Mouse (Mus musculus) stomach, embryonic 16.5 days (tissue): ENCODE results near the gene Sec61b. TPM values are rescaled to one million over a fixed set of nuclear protein-coding genes. Genes with fewer than 3 reads are reported as not detected.

Experiments used
- ATAC-seq: fragments of 200-750 bp; cut with Nextera tagmentation; 2 replicates; pipeline ENCODE4 v1.8.0; 2017; ENCODE audit warnings: moderate number of reproducible peaks, moderate TSS enrichment; ENCODE audit not compliant: insufficient read depth, low FRiP score
- H3K27ac ChIP-seq: fragments of 300-500 bp; sonication (generic); 2 replicates; pipeline ENCODE4 v1.5.1; 2014; ENCODE audit warnings: low read length
- H3K27me3 ChIP-seq: fragments of 300-500 bp; sonication (generic); 2 replicates; pipeline ENCODE4 v1.6.1; 2014; ENCODE audit warnings: low read length, control low read depth, mixed read lengths; ENCODE audit not compliant: control insufficient read depth, insufficient read depth
- H3K36me3 ChIP-seq: fragments of 300-500 bp; sonication (generic); 2 replicates; pipeline ENCODE4 v1.6.1; 2014; ENCODE audit warnings: low read length; ENCODE audit not compliant: control insufficient read depth, insufficient read depth
- H3K4me1 ChIP-seq: fragments of 300-500 bp; sonication (generic); 2 replicates; pipeline ENCODE4 v1.6.1; 2014; ENCODE audit warnings: low read length, control low read depth, mixed read lengths; ENCODE audit not compliant: control insufficient read depth, insufficient read depth
- H3K4me2 ChIP-seq: fragments of 300-500 bp; sonication (generic); 2 replicates; pipeline ENCODE4 v1.6.1; 2014; ENCODE audit warnings: low read depth, low read length, mixed read lengths
- H3K4me3 ChIP-seq: fragments of 300-500 bp; sonication (generic); replicated peaks from 2 replicates; pipeline ENCODE4 v1.5.1; 2014; ENCODE audit warnings: mild to moderate bottlenecking, low read length
- H3K9ac ChIP-seq: fragments of 300-500 bp; sonication (generic); 2 replicates; pipeline ENCODE4 v1.6.1; 2014; ENCODE audit warnings: low read length
- H3K9me3 ChIP-seq: fragments of 300-500 bp; sonication (generic); replicated peaks from 2 replicates; pipeline ENCODE4 v1.6.1; 2016; ENCODE audit warnings: low read length, control low read depth; ENCODE audit not compliant: control insufficient read depth
- WGBS: fragments of 180-500 bp; shearing (Covaris S2); extraction: QIAGEN DNeasy Blood & Tissue Kit; methylation state at CpG from one replicate; pipeline ENCODE4 v1.1.7; 2014; 5-methylcytosine and 5-hydroxymethylcytosine counted together
- polyA plus RNA-seq: library from polyadenylated mRNA; unstranded; fragments of >200 nt; fragmentation: Nextera tagmentation; extraction: Ambion mirVana; gene quantifications from 2 replicates; pipeline ENCODE4 v1.2.1, GENCODE M21; 2015

Sec61b gene
- polyA plus RNA-seq, 1 experiment from 2014 or later = 480 TPM

- 58% methylated on average over 7 of the region's 7 CpGs for WGBS
- H3K27ac ChIP-seq = no peak overlapping the region
- H3K27me3 ChIP-seq = no peaks in the 10 kb centered on the region
- no peaks in the 10 kb centered on the region for H3K4me1 ChIP-seq
- no peak overlapping the region for H3K4me3 ChIP-seq
- no peak overlapping the region for H3K4me2 ChIP-seq
- no peak for ATAC-seq
- H3K9me3 ChIP-seq = no peaks in the 10 kb centered on the region
- no peak overlapping the region for H3K9ac ChIP-seq
- no peaks in the 10 kb centered on the region for H3K36me3 ChIP-seq
These were observed 23.4 kb downstream of the Sec61b start for GRCm38 (mm10) chr4:47497811-47498385.

DNA sequence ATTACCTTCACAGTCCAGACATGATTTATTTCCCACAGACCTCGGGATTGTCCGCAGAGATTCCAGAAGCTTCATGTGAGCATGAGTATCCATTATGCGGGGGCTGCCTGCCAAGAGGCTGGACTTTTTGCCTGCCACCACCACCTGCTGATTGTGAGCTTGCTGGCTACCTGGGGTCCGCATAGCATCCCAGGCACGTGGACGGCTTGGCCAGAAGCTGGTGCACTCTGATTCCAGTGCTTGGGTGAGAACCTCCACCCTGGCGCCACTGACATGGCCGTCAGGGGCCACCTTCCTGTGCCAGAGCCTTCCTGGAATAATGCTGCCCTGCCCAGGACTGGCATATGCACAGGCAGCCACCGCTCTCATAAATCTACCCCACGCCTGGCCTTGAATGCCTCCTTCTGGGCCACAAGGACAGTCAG lies 24.7 kb downstream of the Sec61b start:
- no peaks in the 10 kb centered on the region for H3K9me3 ChIP-seq
- no peak overlapping the region for H3K4me3 ChIP-seq
- 76% methylated on average over 10 of the region's 10 CpGs for WGBS
- no peak overlapping the region for H3K4me2 ChIP-seq
- ATAC-seq = no peak
- H3K36me3 ChIP-seq = no peaks in the 10 kb centered on the region
- no peak overlapping the region for H3K9ac ChIP-seq
- no peak overlapping the region for H3K27ac ChIP-seq
- no peaks in the 10 kb centered on the region for H3K4me1 ChIP-seq
- H3K27me3 ChIP-seq = no peaks in the 10 kb centered on the region

DNA sequence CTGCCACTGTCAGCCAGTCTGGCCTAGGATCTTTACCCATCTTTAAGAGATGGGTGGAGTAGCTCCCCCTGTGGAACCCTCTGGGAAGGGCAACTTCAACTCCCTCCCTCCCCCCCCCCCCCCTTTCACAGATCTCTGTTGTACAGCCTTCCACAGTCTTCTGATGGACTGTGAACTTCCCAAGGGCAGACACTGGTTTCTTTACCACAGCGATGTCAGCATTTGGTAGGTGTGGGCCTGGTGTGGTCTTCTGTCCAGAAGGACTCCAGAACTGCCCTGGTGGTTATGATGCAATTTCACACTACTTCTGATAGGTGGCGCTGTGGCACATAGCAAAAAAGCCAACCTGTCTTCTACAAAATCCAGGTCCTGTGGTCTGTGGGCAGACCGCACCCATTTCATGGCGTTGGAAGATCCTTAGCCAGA lies 28.1 kb downstream of the Sec61b start:
- no peak overlapping the region for H3K4me3 ChIP-seq
- no peak overlapping the region for H3K4me2 ChIP-seq
- H3K27ac ChIP-seq = no peak overlapping the region
- no peak for ATAC-seq
- H3K36me3 ChIP-seq = no peaks in the 10 kb centered on the region
- no peaks in the 10 kb centered on the region for H3K4me1 ChIP-seq
- H3K9ac ChIP-seq = no peak overlapping the region
- WGBS = 25% methylated on average over 4 of the region's 4 CpGs
- no peaks in the 10 kb centered on the region for H3K27me3 ChIP-seq
- H3K9me3 ChIP-seq = no peaks in the 10 kb centered on the region

GRCm38 (mm10) chr4:47503045-47503444 lies 28.6 kb downstream of the Sec61b start:
- no peak overlapping the region for H3K4me2 ChIP-seq
- H3K4me1 ChIP-seq = no peaks in the 10 kb centered on the region
- H3K27me3 ChIP-seq = no peaks in the 10 kb centered on the region
- no peak overlapping the region for H3K4me3 ChIP-seq
- 69% methylated on average over 6 of the region's 6 CpGs for WGBS
- no peaks in the 10 kb centered on the region for H3K36me3 ChIP-seq
- no peak overlapping the region for H3K9ac ChIP-seq
- no peak overlapping the region for H3K27ac ChIP-seq
- no peak for ATAC-seq
- H3K9me3 ChIP-seq = no peaks in the 10 kb centered on the region

- no peak for ATAC-seq
- H3K27me3 ChIP-seq = no peaks in the 10 kb centered on the region
- WGBS = 82% methylated on average over 10 of the region's 10 CpGs
- H3K4me1 ChIP-seq = no peaks in the 10 kb centered on the region
- H3K9me3 ChIP-seq = no peaks in the 10 kb centered on the region
- H3K4me3 ChIP-seq = no peak overlapping the region
- no peak overlapping the region for H3K9ac ChIP-seq
- H3K27ac ChIP-seq = no peak overlapping the region
- H3K36me3 ChIP-seq = no peaks in the 10 kb centered on the region
- H3K4me2 ChIP-seq = no peak overlapping the region
These were observed 30.5 kb downstream of the Sec61b start for GRCm38 (mm10) chr4:47504841-47505517.

- H3K4me1 ChIP-seq = no peaks in the 10 kb centered on the region
- no peak overlapping the region for H3K27ac ChIP-seq
- H3K9me3 ChIP-seq = no peaks in the 10 kb centered on the region
- no peak for ATAC-seq
- no peaks in the 10 kb centered on the region for H3K36me3 ChIP-seq
- H3K4me3 ChIP-seq = no peak overlapping the region
- no peaks in the 10 kb centered on the region for H3K27me3 ChIP-seq
- no peak overlapping the region for H3K9ac ChIP-seq
- no peak overlapping the region for H3K4me2 ChIP-seq
- WGBS = 68% methylated on average over 12 of the region's 12 CpGs
These were observed 44.2 kb downstream of the Sec61b start for GRCm38 (mm10) chr4:47518551-47519181.

- no peaks in the 10 kb centered on the region for H3K36me3 ChIP-seq
- H3K9ac ChIP-seq = no peak overlapping the region
- no peak overlapping the region for H3K4me2 ChIP-seq
- 60% methylated on average over 4 of the region's 4 CpGs for WGBS
- H3K4me3 ChIP-seq = no peak overlapping the region
- no peak overlapping the region for H3K27ac ChIP-seq
- no peaks in the 10 kb centered on the region for H3K4me1 ChIP-seq
- no peaks in the 10 kb centered on the region for H3K9me3 ChIP-seq
- no peak for ATAC-seq
- H3K27me3 ChIP-seq = no peaks in the 10 kb centered on the region
These were observed 45.6 kb downstream of the Sec61b start for GRCm38 (mm10) chr4:47520076-47520475.

DNA sequence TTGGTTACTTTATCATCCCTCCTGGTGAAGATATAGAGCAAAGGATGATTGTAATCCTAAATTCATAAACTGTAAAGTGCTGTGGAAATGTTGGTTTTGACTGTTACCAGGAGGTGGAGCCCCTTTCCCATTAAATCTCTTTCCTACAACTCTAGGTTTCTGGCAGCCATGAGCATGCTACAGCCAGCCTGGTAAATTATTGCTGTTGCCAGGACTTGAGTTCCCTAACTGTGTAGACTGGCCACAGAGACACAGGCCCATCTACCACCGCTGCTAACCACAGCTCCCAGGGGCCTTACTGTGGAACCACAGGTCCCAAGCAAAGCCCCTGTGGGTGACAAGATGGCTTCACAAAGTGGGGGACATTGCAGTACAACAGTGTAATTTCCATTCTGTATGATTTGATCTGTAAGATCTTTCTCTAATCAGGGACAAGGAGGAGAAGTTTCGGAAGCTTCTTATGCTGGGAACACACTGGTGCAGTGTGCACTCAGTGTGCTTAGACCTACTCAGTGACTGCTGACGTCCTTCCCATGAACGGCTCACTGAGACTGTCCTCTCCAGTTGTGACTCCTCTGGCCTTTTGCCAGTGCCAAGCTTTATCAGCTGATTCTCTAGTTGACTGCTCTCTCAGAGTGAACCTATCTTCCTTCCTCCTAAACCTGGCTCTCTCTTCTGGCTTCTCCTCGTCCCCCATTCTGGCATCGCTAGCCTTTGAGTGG lies 47.6 kb downstream of the Sec61b start:
- no peaks in the 10 kb centered on the region for H3K27me3 ChIP-seq
- H3K9ac ChIP-seq = 0 out of 2 replicates have a peak overlapping the region, but pooled peaks have one; percentile 14
- no peak for ATAC-seq
- H3K4me3 ChIP-seq = no peak overlapping the region
- H3K4me1 ChIP-seq = no peaks in the 10 kb centered on the region
- H3K27ac ChIP-seq = no peak overlapping the region
- WGBS = 78% methylated on average over 6 of the region's 6 CpGs
- no peaks in the 10 kb centered on the region for H3K36me3 ChIP-seq
- no peak overlapping the region for H3K4me2 ChIP-seq
- no peaks in the 10 kb centered on the region for H3K9me3 ChIP-seq

GRCm38 (mm10) chr4:47529866-47530265 lies 55.4 kb downstream of the Sec61b start:
- Histone ChIP-seq H3K27ac (no peak overlapping the region), H3K9ac (no peak overlapping the region), H3K4me3 (no peak overlapping the region), H3K4me1 (no peaks in the 10 kb centered on the region), H3K36me3 (no peaks in the 10 kb centered on the region), H3K9me3 (no peaks in the 10 kb centered on the region), H3K27me3 (no peaks in the 10 kb centered on the region), H3K4me2 (no peak overlapping the region)
- no peak for ATAC-seq
- 92% methylated on average over 4 of the region's 4 CpGs for WGBS
